Mouse (Mus musculus) brain, adult 10 weeks (tissue): ENCODE results near the gene Coro1a. TPM values are rescaled to one million over a fixed set of nuclear protein-coding genes. Genes with fewer than 3 reads are reported as not detected.

ENCODE experiments used
- polyA plus RNA-seq: library from polyadenylated mRNA; stranded (reverse); fragments of 350-450 nt; fragmentation: Illumina TruSeq; extraction: RNeasy Lipid Tissue Mini Kit (QIAGEN cat#74804); gene quantifications from one replicate; pipeline ENCODE4 v1.2.3, GENCODE M21; 2015; ENCODE audit warnings: low read depth, low replicate concordance

Coro1a gene
- polyA plus RNA-seq: 136 TPM

DNA sequence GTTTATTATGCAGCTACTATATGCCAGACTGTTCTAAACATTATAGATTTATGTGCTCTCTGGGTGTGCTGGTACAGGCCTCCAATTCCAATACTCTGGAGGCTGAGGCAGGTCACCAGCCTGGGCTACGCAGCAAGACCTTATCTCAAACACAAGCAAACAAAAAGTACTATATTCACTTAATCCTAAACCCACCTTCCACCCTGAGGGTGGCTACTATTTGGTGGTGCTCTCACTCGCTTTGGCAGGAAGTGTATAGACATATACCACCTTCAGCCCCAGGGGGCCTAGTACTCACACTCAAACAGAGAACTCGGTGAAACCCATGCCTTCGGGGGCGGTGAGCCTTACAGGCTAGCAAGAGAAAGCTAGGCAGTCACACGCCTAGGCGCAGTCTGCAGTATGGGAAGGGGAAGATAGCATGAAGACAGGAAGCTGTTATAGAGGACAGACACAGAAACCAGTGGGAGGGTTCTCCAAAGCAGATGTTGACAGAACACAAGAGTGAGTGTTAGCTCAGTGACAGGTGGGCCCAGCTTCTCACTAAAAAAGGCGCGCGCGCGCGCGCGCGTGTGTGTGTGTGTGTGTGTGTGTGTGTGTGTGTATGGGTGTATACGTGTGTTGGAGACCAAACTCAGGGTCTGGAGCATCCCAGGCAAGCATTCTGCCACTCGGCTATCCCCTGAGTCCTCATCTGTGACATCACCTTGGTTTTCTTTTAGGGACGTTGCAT is at the start of gene Coro1a:
Gene Coro1a (minus strand): TSS at position 346 of the 733 bp plus-strand sequence.

DNA sequence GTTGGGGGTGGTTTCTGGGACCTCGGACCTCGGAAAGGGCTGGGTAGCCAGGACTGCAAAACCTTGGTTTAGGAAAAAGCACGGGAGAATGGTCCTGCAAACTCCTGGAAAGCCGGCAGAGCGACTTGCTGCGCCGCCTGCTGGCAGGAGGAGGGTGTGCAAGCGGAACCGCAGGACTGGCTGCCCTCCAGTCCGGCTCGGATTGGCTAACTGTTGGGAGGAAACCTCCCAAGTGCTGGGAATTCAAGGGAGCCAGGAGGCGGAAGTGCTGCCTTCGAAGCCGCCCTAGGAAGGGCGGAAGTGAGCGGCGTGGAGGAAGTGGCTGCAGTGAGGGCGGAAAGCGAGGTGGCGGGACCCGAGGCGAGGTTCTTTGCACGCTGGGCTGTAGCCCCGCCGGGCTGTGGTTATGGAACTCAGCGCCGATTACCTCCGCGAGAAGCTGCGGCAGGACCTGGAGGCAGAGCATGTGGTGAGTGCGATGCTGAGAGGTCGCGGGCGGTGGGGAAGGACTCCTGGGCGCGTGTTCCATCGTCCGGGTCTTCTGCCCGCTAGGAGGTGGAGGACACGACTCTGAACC is 11.9 kb downstream of the Coro1a start, which contains the start of gene Slx1b:
Gene Slx1b (minus strand): TSS at position 154 of the 577 bp plus-strand sequence.

DNA sequence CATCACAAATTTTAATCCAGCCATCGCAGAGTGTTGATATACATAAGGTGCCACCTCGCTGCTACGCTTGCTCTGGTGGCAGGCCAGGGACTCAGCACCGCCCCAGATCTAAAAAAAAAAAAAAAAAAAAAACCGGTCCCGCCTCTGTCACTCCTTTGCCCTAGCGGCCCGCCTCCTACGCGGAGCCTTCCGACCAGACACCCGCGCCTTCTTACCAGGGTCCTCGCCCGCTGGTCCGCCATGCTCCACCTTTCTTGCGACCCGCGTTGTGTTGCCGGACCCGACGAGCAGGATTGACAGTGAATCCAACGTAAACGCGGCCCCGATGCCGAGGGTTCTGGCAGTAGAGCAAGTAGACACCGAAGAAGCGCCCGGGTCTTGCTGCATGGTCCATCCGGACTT is 12.4 kb downstream of the Coro1a start, which contains the start of gene Bola2:
Gene Bola2 (plus strand): TSS at position 192 of the 402 bp plus-strand sequence.

DNA sequence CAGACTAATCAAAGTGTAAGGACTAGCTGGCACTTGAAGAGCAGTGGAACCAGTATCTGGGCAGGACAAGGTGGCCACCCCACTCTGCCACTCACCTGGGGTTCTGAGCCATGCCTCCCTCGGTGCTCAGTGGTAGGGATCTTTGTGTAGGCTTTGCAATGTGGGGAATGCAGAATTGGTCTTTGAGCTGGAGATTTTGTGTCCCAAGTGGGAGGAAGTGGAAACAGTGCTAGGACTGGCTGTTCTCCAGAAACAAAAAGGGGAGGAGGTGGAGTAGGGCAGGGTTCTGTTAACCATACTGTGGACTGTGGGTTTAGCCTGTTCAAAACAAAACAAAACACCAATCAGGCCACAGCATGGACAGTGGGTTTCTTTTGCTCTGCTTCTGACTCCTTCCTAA is 31.4 kb downstream of the Coro1a start, which contains the start of gene Sult1a1:
Gene Sult1a1 (minus strand): TSS at position 226 of the 400 bp plus-strand sequence.

Other genes with a start within 250 kb of the Coro1a start
- gene Atp2a1, start 244.7 kb downstream of the Coro1a start, polyA plus RNA-seq: 3.4 TPM
- 59.1 TPM for gene Sh2b1, start 232.4 kb downstream of the Coro1a start, polyA plus RNA-seq
- 89.6 TPM for gene Tufm, start 220.4 kb downstream of the Coro1a start, polyA plus RNA-seq
- 90.7 TPM for gene Atxn2l, start 204.3 kb downstream of the Coro1a start, polyA plus RNA-seq
- 135 TPM for gene Eif3c, start 141.4 kb downstream of the Coro1a start, polyA plus RNA-seq
- gene Apobr, start 122.8 kb downstream of the Coro1a start, polyA plus RNA-seq: 0.80 TPM
- gene Cln3, start 122.0 kb downstream of the Coro1a start, polyA plus RNA-seq: 21.6 TPM
- not detected for gene Il27, start 112.8 kb downstream of the Coro1a start, polyA plus RNA-seq
- 19.3 TPM for gene Nupr1, start 76.9 kb downstream of the Coro1a start, polyA plus RNA-seq
- gene Sgf29, start 58.5 kb downstream of the Coro1a start, polyA plus RNA-seq: 22.6 TPM
- 21.5 TPM for gene Sult1a1, start 31.4 kb downstream of the Coro1a start, polyA plus RNA-seq
- 64.2 TPM for gene Bola2, start 12.4 kb downstream of the Coro1a start, polyA plus RNA-seq
- gene Slx1b, start 12.0 kb downstream of the Coro1a start, polyA plus RNA-seq: 14.6 TPM
- gene Mapk3, start 51.8 kb upstream of the Coro1a start, polyA plus RNA-seq: 169 TPM
- gene Gdpd3, start 58.5 kb upstream of the Coro1a start, polyA plus RNA-seq: 2.1 TPM
- gene Ypel3, start 69.2 kb upstream of the Coro1a start, polyA plus RNA-seq: 387 TPM
- gene Tbx6, start 73.7 kb upstream of the Coro1a start, polyA plus RNA-seq: 1.5 TPM
- gene Ppp4c, start 84.7 kb upstream of the Coro1a start, polyA plus RNA-seq: 61.6 TPM
- 55.7 TPM for gene Fam57b, start 89.9 kb upstream of the Coro1a start, polyA plus RNA-seq
- not detected for gene 4930451I11Rik, start 123.9 kb upstream of the Coro1a start, polyA plus RNA-seq
- gene Doc2a, start 139.6 kb upstream of the Coro1a start, polyA plus RNA-seq: 32.7 TPM
- 46.0 TPM for gene Hirip3, start 154.2 kb upstream of the Coro1a start, polyA plus RNA-seq
- gene Ino80e, start 154.6 kb upstream of the Coro1a start, polyA plus RNA-seq: 57.0 TPM
- 79.3 TPM for gene Taok2, start 176.9 kb upstream of the Coro1a start, polyA plus RNA-seq
- gene Tmem219, start 215.1 kb upstream of the Coro1a start, polyA plus RNA-seq: 29.0 TPM
- gene Kctd13, start 221.1 kb upstream of the Coro1a start, polyA plus RNA-seq: 159 TPM
- gene Asphd1, start 241.8 kb upstream of the Coro1a start, polyA plus RNA-seq: 39.0 TPM
- 234 TPM for gene Sez6l2, start 242.8 kb upstream of the Coro1a start, polyA plus RNA-seq